Mouse (Mus musculus) embryonic facial prominence, embryonic 14.5 days (tissue): ENCODE data around the gene Tmem135. TPM values are rescaled to one million over a fixed set of nuclear protein-coding genes. Genes with fewer than 3 reads are reported as not detected.

ENCODE experiments used
- ATAC-seq: fragments of 200-750 bp; cut with Nextera tagmentation; 2 replicates; pipeline ENCODE4 v1.8.0; 2017; ENCODE audit warnings: low read depth, moderate number of reproducible peaks, moderate TSS enrichment
- DNase-seq: peaks from one replicate; pipeline ENCODE4 v3.0.0-alpha.2; 2015; ENCODE audit warnings: low spot score
- H3K27ac ChIP-seq: fragments of 300-500 bp; sonication (generic); replicated peaks from 2 replicates; pipeline ENCODE4 v1.5.1; 2014; ENCODE audit warnings: low read depth, mild to moderate bottlenecking, low read length, moderate library complexity
- H3K27me3 ChIP-seq: fragments of 300-500 bp; sonication (generic); replicated peaks from 2 replicates; pipeline ENCODE4 v1.6.1; 2014; ENCODE audit warnings: low read length; ENCODE audit not compliant: control insufficient read depth, insufficient read depth
- H3K36me3 ChIP-seq: fragments of 300-500 bp; sonication (generic); 2 replicates; pipeline ENCODE4 v1.6.1; 2014; ENCODE audit warnings: low read length, mixed read lengths; ENCODE audit not compliant: control insufficient read depth, insufficient read depth
- H3K4me1 ChIP-seq: fragments of 300-500 bp; sonication (generic); 2 replicates; pipeline ENCODE4 v1.6.1; 2014; ENCODE audit warnings: antibody characterized with exemption, low read length; ENCODE audit not compliant: control insufficient read depth, insufficient read depth
- H3K4me2 ChIP-seq: fragments of 300-500 bp; sonication (generic); 2 replicates; pipeline ENCODE4 v1.6.1; 2014; ENCODE audit warnings: low read depth, mild to moderate bottlenecking, low read length, moderate library complexity, mixed read lengths
- H3K4me3 ChIP-seq: fragments of 300-500 bp; sonication (generic); 2 replicates; pipeline ENCODE4 v1.5.1; 2014; ENCODE audit warnings: low read depth, mild to moderate bottlenecking, low read length
- H3K9ac ChIP-seq: fragments of 300-500 bp; sonication (generic); 2 replicates; pipeline ENCODE4 v1.6.1; 2014; ENCODE audit warnings: low read depth, mild to moderate bottlenecking, low read length, moderate library complexity, mixed read lengths
- H3K9me3 ChIP-seq: fragments of 300-500 bp; sonication (generic); 2 replicates; pipeline ENCODE4 v1.6.1; 2016; ENCODE audit warnings: low read length; ENCODE audit not compliant: control insufficient read depth
- WGBS: fragments of 180-500 bp; shearing (Covaris S2); extraction: QIAGEN DNeasy Blood & Tissue Kit; methylation state at CpG from one replicate; pipeline ENCODE4 v1.1.7; 2014; 5-methylcytosine and 5-hydroxymethylcytosine counted together
- polyA plus RNA-seq: library from polyadenylated mRNA; unstranded; fragments of >200 nt; fragmentation: Nextera tagmentation; extraction: Ambion mirVana; gene quantifications from 2 replicates; pipeline ENCODE4 v1.2.1, GENCODE M21; 2014

Tmem135 gene
- polyA plus RNA-seq, 1 experiment from 2014 or later = 18.8 TPM

DNA sequence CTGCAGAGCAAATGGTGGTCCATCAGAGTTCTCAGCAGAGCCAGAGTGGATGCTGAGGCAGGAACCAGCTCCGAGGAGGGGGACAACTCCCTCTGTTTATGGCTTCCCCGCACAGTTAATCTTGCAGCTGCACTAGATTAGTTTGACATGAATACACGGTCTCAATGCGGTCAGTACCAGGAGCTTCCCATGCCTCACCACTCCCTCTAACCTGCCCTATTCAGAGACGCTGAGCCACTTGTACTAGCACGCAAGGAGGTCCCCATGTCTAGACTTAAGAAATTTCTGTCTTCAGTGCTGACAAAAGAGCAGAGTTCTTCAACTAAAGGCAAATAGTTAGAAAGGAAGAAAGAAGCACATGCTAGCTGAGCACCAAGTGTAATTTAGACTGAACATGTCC is 193.5 kb downstream of the Tmem135 start:
- no peak overlapping the region for H3K9ac ChIP-seq
- no peaks in the 10 kb centered on the region for H3K27me3 ChIP-seq
- WGBS = 20% methylated on average over 6 of the region's 6 CpGs
- ATAC-seq (peak; percentile 58), DNase-seq (peak; percentile 58)
- H3K9me3 ChIP-seq = no peaks in the 10 kb centered on the region
- H3K4me2 ChIP-seq = no peak overlapping the region
- peaks cover 9% of the 10 kb centered on the region for H3K4me1 ChIP-seq
- no peaks in the 10 kb centered on the region for H3K36me3 ChIP-seq
- H3K27ac ChIP-seq = 0 out of 2 replicates have a peak overlapping the region, but pooled peaks have one; percentile 39
- H3K4me3 ChIP-seq = no peak overlapping the region

DNA sequence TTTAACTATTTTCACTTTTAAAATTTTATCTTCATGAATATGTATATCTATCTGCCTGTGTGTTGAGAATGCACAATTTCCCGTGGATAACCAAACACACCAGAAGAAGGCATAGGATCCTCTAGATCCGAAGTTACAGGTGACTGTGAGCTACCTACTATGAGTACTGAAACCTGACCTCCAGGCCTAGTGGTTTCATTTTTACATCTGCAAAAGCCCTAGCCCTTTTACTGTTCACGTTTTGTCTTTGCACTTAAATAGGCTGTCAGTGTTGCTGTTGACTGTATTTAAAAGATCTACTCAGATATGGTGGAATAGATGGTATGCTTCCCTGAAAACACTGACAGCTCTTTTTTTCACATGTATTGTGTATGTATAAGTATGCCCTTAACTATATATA is 197.9 kb downstream of the Tmem135 start:
- DNase-seq = no peak
- ATAC-seq = no peak
- WGBS = 81% methylated on average over 3 of the region's 3 CpGs

GRCm38 (mm10) chr7:89205402-89205801 is 198.6 kb downstream of the Tmem135 start:
- Histone ChIP-seq H3K27me3 (no peaks in the 10 kb centered on the region), H3K36me3 (no peaks in the 10 kb centered on the region), H3K9ac (no peak overlapping the region), H3K4me1 (peaks cover 5% of the 10 kb centered on the region), H3K9me3 (no peaks in the 10 kb centered on the region), H3K4me3 (no peak overlapping the region), H3K4me2 (no peak overlapping the region), H3K27ac (no peak overlapping the region)
- ATAC-seq (no peak), DNase-seq (no peak)
- WGBS = 82% methylated on average over 1 of the region's 1 CpGs

More for the DNA sequence above, 197.9 kb downstream of the Tmem135 start:
- Histone ChIP-seq H3K4me3 (no peak overlapping the region), H3K36me3 (no peaks in the 10 kb centered on the region), H3K27me3 (no peaks in the 10 kb centered on the region), H3K9me3 (no peaks in the 10 kb centered on the region), H3K9ac (no peak overlapping the region), H3K27ac (no peak overlapping the region), H3K4me1 (peaks cover 12% of the 10 kb centered on the region), H3K4me2 (no peak overlapping the region)

DNA sequence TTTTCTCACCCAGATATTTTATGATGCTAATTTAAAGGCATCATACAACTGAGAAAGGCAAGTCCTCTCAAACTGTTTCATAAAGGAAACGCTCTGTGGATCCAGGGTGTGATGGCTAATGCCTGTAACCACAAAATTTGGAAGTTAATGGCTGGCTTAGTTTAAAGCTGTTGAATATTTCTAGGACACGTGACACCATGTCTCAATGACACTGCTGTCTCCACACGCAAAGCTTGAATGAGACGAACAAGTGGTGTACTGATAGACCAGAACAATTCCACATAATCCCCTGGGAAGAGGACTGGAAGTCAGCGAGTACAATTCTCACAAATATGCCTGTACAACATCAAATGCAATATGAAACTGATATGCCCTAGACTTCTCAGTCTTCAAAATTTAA is 200.9 kb downstream of the Tmem135 start:
- Histone ChIP-seq H3K36me3 (no peaks in the 10 kb centered on the region), H3K4me3 (no peak overlapping the region), H3K9me3 (no peaks in the 10 kb centered on the region), H3K9ac (no peak overlapping the region), H3K4me1 (peaks cover 3% of the 10 kb centered on the region; the same call in 1 of the 2 replicates), H3K4me2 (no peak overlapping the region), H3K27me3 (no peaks in the 10 kb centered on the region), H3K27ac (no peak overlapping the region)
- 27% methylated on average over 5 of the region's 5 CpGs for WGBS
- ATAC-seq (peak; percentile 81), DNase-seq (peak; percentile 83)

- Histone ChIP-seq H3K27me3 (no peaks in the 10 kb centered on the region), H3K9me3 (no peaks in the 10 kb centered on the region), H3K9ac (no peak overlapping the region), H3K27ac (no peak overlapping the region), H3K36me3 (no peaks in the 10 kb centered on the region), H3K4me3 (no peak overlapping the region), H3K4me2 (no peak overlapping the region), H3K4me1 (peaks cover 3% of the 10 kb centered on the region; the same call in 1 of the 2 replicates)
- DNase-seq = no peak
- ATAC-seq = no peak
These were observed 202.1 kb downstream of the Tmem135 start for GRCm38 (mm10) chr7:89201954-89202353.

DNA sequence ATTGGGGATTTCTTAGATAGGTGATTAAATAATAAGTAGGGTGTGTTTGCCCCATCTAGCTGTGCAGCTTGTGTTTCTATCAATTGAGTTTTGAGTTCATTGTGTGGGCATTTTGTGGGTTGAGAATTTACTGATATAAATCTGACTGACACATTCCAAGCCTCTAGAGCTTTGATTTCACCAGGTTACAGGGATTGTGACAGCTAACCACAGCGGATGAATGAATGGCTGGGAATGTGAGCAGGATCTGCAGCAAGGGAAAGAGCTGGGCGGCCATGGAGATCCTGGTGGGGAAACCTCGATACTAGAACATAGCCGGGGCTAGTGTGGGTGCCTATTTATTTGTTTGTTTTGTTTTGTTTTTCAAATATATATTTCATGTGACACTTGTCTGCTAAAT is 205.5 kb downstream of the Tmem135 start:
- H3K27me3 ChIP-seq = no peaks in the 10 kb centered on the region
- H3K4me1 ChIP-seq = peaks cover 3% of the 10 kb centered on the region; the same call in 1 of the 2 replicates
- no peak overlapping the region for H3K4me3 ChIP-seq
- DNase-seq = no peak
- ATAC-seq = no peak
- H3K9ac ChIP-seq = no peak overlapping the region
- H3K9me3 ChIP-seq = no peaks in the 10 kb centered on the region
- no peak overlapping the region for H3K27ac ChIP-seq
- WGBS = 81% methylated on average over 4 of the region's 4 CpGs
- no peak overlapping the region for H3K4me2 ChIP-seq
- H3K36me3 ChIP-seq = no peaks in the 10 kb centered on the region

DNA sequence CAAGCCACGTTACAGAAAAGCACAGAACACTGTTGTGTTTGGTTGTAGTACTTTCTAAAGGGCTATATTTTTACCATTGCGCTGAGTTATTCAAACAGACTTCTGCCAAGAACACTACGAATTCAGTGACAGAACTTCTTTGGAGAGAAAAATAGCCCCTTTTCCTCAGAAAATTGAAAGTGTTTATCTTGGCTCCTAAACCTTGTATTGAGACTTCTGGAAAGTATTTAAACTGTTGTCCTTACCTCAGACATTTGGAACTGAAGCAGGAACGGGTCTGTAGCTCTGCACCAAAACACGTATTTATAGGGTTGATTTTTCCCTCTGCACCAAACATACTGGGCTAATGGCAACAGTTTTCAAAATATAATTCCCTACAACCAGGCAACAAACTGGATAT is 210.6 kb downstream of the Tmem135 start:
- Histone ChIP-seq H3K9me3 (no peaks in the 10 kb centered on the region), H3K36me3 (no peaks in the 10 kb centered on the region), H3K4me3 (no peak overlapping the region), H3K4me1 (no peaks in the 10 kb centered on the region; the same call in 1 of the 2 replicates), H3K27me3 (no peaks in the 10 kb centered on the region), H3K27ac (peak overlapping the region; percentile 39), H3K4me2 (no peak overlapping the region), H3K9ac (no peak overlapping the region)
- ATAC-seq = 0 out of 2 replicates have a peak, but pooled peaks have one; percentile 22
- peak; percentile 79 for DNase-seq
- 45% methylated on average over 5 of the region's 5 CpGs for WGBS

DNA sequence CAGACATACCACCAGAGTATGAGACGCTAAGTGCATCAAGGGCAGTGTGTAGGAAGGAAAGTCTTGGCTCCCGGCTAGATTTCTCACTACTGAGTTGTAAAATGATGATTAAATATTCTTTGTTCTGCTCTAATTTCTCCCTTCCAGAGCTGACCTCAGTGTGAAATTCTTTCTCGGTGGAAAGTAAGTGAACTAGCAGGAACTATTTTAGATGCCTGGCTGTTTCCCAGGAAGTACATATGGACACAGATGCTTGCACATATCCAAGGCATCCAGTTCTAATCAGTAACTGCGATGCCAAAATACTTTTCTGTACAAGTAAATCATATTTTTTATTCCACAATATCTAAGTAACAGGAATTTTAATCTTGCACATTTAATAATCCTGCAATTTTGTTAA is 220.1 kb downstream of the Tmem135 start:
- Histone ChIP-seq H3K36me3 (no peaks in the 10 kb centered on the region), H3K9me3 (no peaks in the 10 kb centered on the region), H3K4me2 (no peak overlapping the region), H3K9ac (no peak overlapping the region), H3K4me1 (peaks cover 5% of the 10 kb centered on the region; the same call in 1 of the 2 replicates), H3K27me3 (no peaks in the 10 kb centered on the region), H3K4me3 (no peak overlapping the region), H3K27ac (peak overlapping the region; percentile 33; the same call in 1 of the 2 replicates)
- no peak for ATAC-seq
- DNase-seq = peak; percentile 73
- 57% methylated on average over 4 of the region's 4 CpGs for WGBS

DNA sequence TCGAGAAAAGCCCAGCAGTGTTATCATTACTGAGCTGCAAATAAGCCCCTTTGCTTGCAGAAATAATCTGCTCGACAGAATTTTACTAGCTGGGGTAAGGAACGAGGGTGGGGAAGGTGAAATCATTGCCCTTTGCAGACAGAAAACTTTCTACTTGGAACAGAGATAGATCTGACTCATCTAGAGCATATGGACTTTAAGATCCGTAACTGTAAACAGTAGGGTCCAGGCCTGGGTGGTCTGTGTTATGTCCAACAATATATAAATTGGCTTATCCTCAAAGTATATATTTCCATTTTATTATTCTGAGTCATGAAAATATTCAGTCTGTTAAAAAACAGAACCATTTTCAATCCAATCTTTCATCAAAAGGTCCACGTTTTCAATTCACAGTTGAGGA is 221.1 kb downstream of the Tmem135 start:
- Histone ChIP-seq H3K36me3 (no peaks in the 10 kb centered on the region), H3K9ac (no peak overlapping the region), H3K27me3 (no peaks in the 10 kb centered on the region), H3K4me1 (peaks cover 8% of the 10 kb centered on the region), H3K4me3 (no peak overlapping the region), H3K27ac (no peak overlapping the region), H3K9me3 (no peaks in the 10 kb centered on the region), H3K4me2 (no peak overlapping the region)
- ATAC-seq = no peak
- DNase-seq = peak; percentile 53
- WGBS = 63% methylated on average over 5 of the region's 5 CpGs
